Mouse (Mus musculus) bone marrow, adult 2 months (tissue): ENCODE measurements around the gene Pygl.

Source experiments
- CTCF ChIP-seq: fragments of 200-500 bp; IDR thresholded peaks from 2 replicates; pipeline ENCODE4 v1.5.1; 2011; ENCODE audit warnings: low read length, control low read depth; ENCODE audit not compliant: control insufficient read depth, insufficient read depth
- POLR2A ChIP-seq: fragments of 200-500 bp; IDR thresholded peaks from 2 replicates; pipeline ENCODE4 v1.6.1; 2011; ENCODE audit warnings: low read depth, mild to moderate bottlenecking, control low read depth, low read length, borderline replicate concordance; ENCODE audit not compliant: control insufficient read depth

DNA sequence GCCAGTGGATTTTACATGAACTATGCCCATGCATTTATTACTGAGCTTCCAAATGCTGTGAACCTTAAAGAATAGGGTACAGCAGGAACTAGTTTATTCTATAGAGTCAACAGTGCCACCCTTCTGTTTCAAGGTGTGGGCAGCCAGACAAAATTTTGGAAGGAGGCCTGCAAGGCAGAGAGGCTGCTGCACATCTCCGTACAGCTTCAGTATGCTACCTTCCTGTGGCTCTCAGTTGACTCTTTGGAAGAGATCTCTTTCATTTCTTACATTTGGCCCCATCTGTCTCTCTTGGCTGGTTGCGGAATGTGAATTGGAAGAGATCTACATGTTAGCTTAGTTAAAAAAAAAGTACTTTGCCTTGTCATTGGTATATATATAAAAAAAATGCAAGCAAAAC, 49.6 kb upstream of the Pygl start:
- no peak for TF ChIP-seq POLR2A
- no peak for TF ChIP-seq CTCF
